Mouse (Mus musculus): ENCODE results near the gene Mettl23. TPM values are rescaled to one million over a fixed set of nuclear protein-coding genes. Genes with fewer than 3 reads are reported as not detected.
A peak's percentile ranks its signal among the peaks of the same experiment; 100 is the strongest.

The Mettl23 gene
- polyA plus RNA-seq, 1 experiment from 2014 or later, result 60.4 TPM

DNA sequence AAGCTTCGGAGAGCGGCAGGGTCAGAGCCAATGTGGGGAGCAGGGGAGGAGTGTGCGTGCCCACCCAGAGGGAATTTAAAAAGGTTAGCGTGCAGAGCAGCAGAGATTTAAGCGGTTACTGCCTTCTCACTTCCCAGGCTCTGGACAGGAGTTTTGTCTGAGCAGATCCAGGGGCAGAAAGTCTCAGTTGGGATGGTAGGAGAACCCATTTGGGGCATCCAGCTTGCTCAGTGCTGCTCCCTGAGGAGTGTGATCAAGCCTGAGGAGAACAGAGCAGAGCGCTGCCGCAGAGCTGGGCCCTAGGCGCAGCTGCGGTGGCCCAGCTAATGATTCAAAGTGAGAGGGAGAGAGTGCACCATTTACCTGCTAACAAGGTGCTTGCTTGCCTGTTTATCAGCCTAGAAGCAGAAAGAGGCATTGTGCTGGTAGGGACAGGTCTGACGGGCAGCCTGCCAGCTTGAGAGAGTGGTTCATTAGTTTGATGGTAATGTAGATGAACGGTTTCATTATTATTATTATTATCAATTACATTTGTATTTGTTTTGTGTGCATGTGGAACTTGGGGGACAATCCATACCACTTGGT lies 34.2 kb upstream of the Mettl23 start:
- Histone ChIP-seq H3K4me2 (no peak overlapping the region), H3K4me3 (ENCODE audit: low read depth, low read length) (no peak overlapping the region), H3K27ac (ENCODE audit: low read depth, low read length) (no peak overlapping the region), H3K4me1 (ENCODE audit: control insufficient read depth, insufficient read depth, low read length) (peaks cover 27% of the 10 kb centered on the region), H3K9me3 (replicated peaks; ENCODE audit: control insufficient read depth, low read length) (no peaks in the 10 kb centered on the region), H3K27me3 (ENCODE audit: control insufficient read depth, insufficient read depth, low read length) (no peaks in the 10 kb centered on the region), H3K36me3 (ENCODE audit: control insufficient read depth, insufficient read depth, low read length) (no peaks in the 10 kb centered on the region), H3K9ac (ENCODE audit: low read depth, low read length) (no peak overlapping the region)
- 72% methylated on average over 11 of the region's 11 CpGs for WGBS (ENCODE audit: insufficient replicate concordance)
- no peak for ATAC-seq (replicated peaks; ENCODE audit: insufficient number of reproducible peaks, low FRiP score, low TSS enrichment)

DNA sequence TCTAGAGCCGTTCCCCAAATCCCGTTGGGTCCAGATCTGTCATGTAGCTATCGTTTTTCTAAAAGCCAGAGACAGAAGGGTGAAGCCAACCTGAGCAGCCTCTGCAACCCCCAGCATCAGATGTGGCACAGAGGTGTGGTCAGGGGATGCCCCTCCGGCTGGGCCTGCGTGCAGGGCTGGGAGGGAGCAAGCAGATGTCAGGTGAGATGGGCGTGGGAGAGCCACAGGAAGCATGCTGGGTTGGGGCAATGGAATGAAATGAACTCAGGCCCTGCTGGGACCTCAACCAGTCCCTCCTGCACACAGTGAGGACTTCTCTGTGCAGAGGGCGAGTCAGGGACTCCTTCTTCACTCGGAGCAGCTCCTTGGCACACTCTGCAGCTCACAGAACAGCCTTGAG lies 33.6 kb upstream of the Mettl23 start:
- H3K9ac ChIP-seq (ENCODE audit: low read depth, low read length), result no peak overlapping the region
- H3K4me2 ChIP-seq, result no peak overlapping the region
- H3K27me3 ChIP-seq (ENCODE audit: control insufficient read depth, insufficient read depth, low read length), result no peaks in the 10 kb centered on the region
- H3K4me3 ChIP-seq (ENCODE audit: low read depth, low read length), result no peak overlapping the region
- no peaks in the 10 kb centered on the region for H3K36me3 ChIP-seq (ENCODE audit: control insufficient read depth, insufficient read depth, low read length)
- H3K9me3 ChIP-seq (replicated peaks; ENCODE audit: control insufficient read depth, low read length), result no peaks in the 10 kb centered on the region
- no peak for ATAC-seq (replicated peaks; ENCODE audit: insufficient number of reproducible peaks, low FRiP score, low TSS enrichment)
- H3K4me1 ChIP-seq (ENCODE audit: control insufficient read depth, insufficient read depth, low read length), result peaks cover 33% of the 10 kb centered on the region
- 77% methylated on average over 8 of the region's 8 CpGs for WGBS (ENCODE audit: insufficient replicate concordance)
- H3K27ac ChIP-seq (ENCODE audit: low read depth, low read length), result no peak overlapping the region

DNA sequence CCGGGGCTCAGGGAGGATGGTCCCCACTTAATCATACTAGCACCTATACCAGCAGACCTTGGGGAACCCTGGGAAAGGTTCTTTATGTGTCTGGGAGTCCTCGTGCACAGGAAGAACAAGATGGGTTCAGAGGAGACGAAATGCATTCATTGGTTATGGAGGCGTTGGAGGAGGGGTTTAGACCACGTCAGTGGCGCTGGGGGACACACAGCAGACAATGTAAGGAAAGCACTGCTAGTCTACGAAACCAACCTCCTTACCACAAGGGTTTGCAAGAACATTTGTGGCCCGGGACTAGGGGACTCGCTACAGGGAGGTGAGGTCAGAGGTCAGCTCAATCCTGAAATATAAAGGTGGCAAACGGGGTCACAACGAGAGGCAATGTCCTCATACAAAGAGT lies 32.5 kb upstream of the Mettl23 start:
- Histone ChIP-seq H3K27me3 (ENCODE audit: control insufficient read depth, insufficient read depth, low read length) (no peaks in the 10 kb centered on the region), H3K9ac (ENCODE audit: low read depth, low read length) (no peak overlapping the region), H3K4me2 (no peak overlapping the region), H3K4me1 (ENCODE audit: control insufficient read depth, insufficient read depth, low read length) (peaks cover 43% of the 10 kb centered on the region), H3K4me3 (ENCODE audit: low read depth, low read length) (no peak overlapping the region), H3K27ac (ENCODE audit: low read depth, low read length) (no peak overlapping the region), H3K9me3 (replicated peaks; ENCODE audit: control insufficient read depth, low read length) (no peaks in the 10 kb centered on the region), H3K36me3 (ENCODE audit: control insufficient read depth, insufficient read depth, low read length) (no peaks in the 10 kb centered on the region)
- no peak for ATAC-seq (replicated peaks; ENCODE audit: insufficient number of reproducible peaks, low FRiP score, low TSS enrichment)
- WGBS (ENCODE audit: insufficient replicate concordance), result 72% methylated on average over 11 of the region's 11 CpGs

DNA sequence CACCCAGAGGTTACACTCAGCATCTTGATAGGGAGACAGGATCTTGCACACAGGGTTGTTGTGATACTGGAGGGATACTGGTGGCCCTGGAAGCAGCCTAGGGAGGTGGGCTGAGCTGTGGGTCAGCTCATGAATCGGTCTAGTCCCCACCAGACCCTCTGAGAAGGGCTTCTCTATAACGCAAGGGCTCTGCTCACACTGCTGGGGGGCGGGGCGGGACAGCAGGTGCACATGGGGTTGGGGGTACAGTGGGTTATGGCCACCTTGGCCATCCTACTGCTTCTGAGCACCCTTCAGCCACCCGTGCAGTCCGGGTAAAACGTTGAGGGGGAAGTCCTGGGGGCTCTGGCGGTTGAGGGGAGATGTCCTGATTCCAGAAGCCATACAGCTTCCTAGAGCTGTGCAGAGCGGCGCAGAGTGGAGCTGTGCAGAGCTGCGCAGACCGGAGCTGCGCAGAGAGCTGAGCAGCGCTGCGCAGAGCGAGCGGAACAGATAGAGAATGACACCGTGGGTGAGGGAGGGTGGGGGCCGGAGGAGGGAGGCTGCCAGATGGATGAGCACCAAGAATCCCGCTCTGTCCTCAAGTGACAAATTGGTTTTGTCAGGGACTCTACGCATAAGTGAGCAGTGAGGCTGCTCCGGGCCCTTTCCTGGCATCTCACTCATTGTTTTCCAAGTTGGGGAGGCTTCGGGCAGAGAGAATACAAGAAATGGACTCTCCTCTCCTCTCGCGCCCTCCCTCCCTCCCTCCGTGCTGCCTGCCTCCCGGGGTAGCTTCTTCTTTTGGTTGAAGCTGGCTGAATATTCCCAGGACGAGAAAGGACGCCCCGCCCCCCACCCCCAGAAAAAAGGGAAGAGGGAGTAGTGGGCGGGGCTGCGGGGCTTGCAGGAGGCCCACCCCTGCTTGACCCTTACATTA lies 31.8 kb upstream of the Mettl23 start:
- WGBS (ENCODE audit: insufficient replicate concordance), result 11% methylated on average over 28 of the region's 32 CpGs
- H3K9me3 ChIP-seq (replicated peaks; ENCODE audit: control insufficient read depth, low read length), result no peaks in the 10 kb centered on the region
- peak overlapping the region; percentile 44 for H3K4me3 ChIP-seq (ENCODE audit: low read depth, low read length)
- H3K9ac ChIP-seq (ENCODE audit: low read depth, low read length), result peak overlapping the region; percentile 65
- no peaks in the 10 kb centered on the region for H3K36me3 ChIP-seq (ENCODE audit: control insufficient read depth, insufficient read depth, low read length)
- ATAC-seq (replicated peaks; ENCODE audit: insufficient number of reproducible peaks, low FRiP score, low TSS enrichment), result peak; percentile 71
- peak overlapping the region; percentile 50; the same call in 1 of the 2 replicates for H3K27ac ChIP-seq (ENCODE audit: low read depth, low read length)
- peaks cover 43% of the 10 kb centered on the region for H3K4me1 ChIP-seq (ENCODE audit: control insufficient read depth, insufficient read depth, low read length)
- peak overlapping the region; percentile 77 for H3K4me2 ChIP-seq
- H3K27me3 ChIP-seq (ENCODE audit: control insufficient read depth, insufficient read depth, low read length), result no peaks in the 10 kb centered on the region

DNA sequence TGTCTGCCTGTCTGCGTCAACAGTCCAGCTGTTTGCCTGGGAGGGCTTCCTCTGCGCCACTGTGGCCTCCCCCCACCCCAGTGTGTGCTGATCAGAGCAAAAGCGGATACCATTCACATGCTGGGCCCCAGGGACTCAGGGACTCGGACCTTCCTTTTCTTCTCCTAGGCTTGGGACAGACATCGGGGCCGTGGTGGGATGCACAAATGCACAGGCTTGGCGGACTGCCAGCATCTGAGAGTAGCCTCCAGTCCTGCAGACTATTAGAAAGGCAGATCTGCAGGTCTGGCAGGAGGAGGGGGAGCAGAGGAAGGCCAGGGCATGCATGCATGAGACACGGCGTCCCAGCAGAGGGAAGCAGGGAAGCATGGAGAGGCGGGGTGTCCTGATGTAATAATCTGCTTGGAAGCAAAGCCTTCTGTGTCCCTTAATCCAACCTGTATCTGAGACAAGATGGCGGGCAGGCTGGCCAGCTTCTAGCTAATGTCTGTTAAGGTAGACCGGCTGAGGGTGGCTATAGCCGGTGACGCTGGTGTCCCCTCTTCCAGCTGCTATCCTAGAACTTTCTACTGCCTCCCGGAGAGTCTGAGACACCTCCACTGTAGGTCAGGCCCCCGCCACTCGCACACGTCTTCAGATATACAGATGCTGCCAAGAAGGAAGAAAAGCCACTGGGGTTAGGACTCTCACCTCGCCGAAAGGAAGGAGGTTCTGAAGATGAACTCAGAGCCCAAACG lies 30.1 kb upstream of the Mettl23 start:
- WGBS (ENCODE audit: insufficient replicate concordance), result 44% methylated on average over 21 of the region's 21 CpGs
- Histone ChIP-seq H3K4me2 (peak overlapping the region; percentile 31; the same call in 1 of the 2 replicates), H3K36me3 (ENCODE audit: control insufficient read depth, insufficient read depth, low read length) (no peaks in the 10 kb centered on the region), H3K4me1 (ENCODE audit: control insufficient read depth, insufficient read depth, low read length) (peaks cover 46% of the 10 kb centered on the region), H3K27me3 (ENCODE audit: control insufficient read depth, insufficient read depth, low read length) (no peaks in the 10 kb centered on the region), H3K27ac (ENCODE audit: low read depth, low read length) (peak overlapping the region; percentile 77; the same call in 1 of the 2 replicates), H3K9ac (ENCODE audit: low read depth, low read length) (no peak overlapping the region), H3K4me3 (ENCODE audit: low read depth, low read length) (no peak overlapping the region), H3K9me3 (replicated peaks; ENCODE audit: control insufficient read depth, low read length) (no peaks in the 10 kb centered on the region)
- no peak; the same call in 1 of the 2 replicates for ATAC-seq (replicated peaks; ENCODE audit: insufficient number of reproducible peaks, low FRiP score, low TSS enrichment)

DNA sequence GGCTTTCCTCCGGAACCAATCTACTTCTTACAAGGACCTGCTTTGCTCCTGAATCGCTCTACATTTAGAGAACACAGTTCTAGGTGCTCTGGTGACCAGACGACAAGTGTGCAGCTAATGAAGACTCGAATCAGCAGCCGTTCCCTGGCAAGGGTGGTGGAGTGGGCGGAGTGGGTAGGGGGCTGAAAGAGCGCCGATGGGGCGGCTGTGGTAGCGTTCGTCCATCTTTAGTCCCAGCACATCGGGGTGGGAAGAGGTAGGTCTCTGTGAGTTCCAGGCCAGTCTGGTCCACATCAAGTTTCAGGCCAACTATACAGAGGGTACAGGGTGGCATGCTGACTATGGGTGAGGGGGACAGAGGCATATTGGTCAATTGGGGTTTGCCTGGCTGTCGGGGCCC lies 29.5 kb upstream of the Mettl23 start:
- no peak overlapping the region for H3K9ac ChIP-seq (ENCODE audit: low read depth, low read length)
- no peak overlapping the region for H3K4me2 ChIP-seq

DNA sequence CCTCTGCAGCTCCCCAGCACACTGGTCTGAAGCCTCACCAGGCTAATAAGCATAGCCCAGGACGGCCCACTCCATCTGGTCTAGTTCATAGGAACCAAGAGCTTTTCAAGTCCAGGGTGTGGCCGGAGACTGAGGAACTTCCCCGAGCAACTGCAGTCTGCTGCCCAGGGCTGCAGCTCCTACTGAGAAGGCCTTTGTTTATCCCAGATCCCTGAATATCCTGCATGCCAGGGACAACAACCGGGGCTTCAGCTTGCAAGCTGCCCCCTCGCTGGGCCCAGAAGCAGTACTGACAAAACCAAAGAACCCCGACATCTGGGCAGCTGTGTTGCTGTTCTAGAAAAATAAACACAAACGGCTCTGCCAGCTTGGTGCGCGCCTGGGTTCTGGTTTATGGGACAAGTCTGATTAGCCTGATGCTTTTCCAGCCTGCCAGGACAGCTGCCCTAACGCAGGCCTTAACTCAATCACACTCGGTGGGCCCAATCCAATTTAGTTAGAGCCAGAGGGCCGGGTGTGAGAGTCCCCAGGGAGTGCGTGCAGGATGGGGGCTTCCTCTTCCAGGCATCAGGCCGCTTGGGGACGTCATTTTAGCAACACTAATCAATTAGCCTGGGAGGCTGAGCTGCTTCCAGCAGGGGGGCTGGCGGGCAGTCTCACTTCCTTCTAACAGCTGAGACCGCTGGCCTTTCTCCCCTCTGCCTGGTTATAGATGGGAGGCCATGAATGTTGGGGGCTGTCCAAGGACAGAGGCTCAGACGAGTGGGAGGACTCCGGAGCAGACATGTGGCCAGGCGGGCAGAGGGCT lies 28.8 kb upstream of the Mettl23 start:
- H3K4me3 ChIP-seq (ENCODE audit: low read depth, low read length), result no peak overlapping the region
- peak overlapping the region; percentile 56; the same call in 1 of the 2 replicates for H3K9ac ChIP-seq (ENCODE audit: low read depth, low read length)
- no peaks in the 10 kb centered on the region for H3K36me3 ChIP-seq (ENCODE audit: control insufficient read depth, insufficient read depth, low read length)
- peaks cover 52% of the 10 kb centered on the region for H3K4me1 ChIP-seq (ENCODE audit: control insufficient read depth, insufficient read depth, low read length)
- ATAC-seq (replicated peaks; ENCODE audit: insufficient number of reproducible peaks, low FRiP score, low TSS enrichment), result no peak
- no peaks in the 10 kb centered on the region for H3K9me3 ChIP-seq (replicated peaks; ENCODE audit: control insufficient read depth, low read length)
- WGBS (ENCODE audit: insufficient replicate concordance), result 16% methylated on average over 20 of the region's 20 CpGs
- H3K27ac ChIP-seq (ENCODE audit: low read depth, low read length), result peak overlapping the region; percentile 77
- no peaks in the 10 kb centered on the region for H3K27me3 ChIP-seq (ENCODE audit: control insufficient read depth, insufficient read depth, low read length)
- peak overlapping the region; percentile 35; the same call in 1 of the 2 replicates for H3K4me2 ChIP-seq

More for the DNA sequence above, 29.5 kb upstream of the Mettl23 start:
- WGBS (ENCODE audit: insufficient replicate concordance), result 77% methylated on average over 13 of the region's 13 CpGs
- peak overlapping the region; percentile 77 for H3K27ac ChIP-seq (ENCODE audit: low read depth, low read length)
- H3K36me3 ChIP-seq (ENCODE audit: control insufficient read depth, insufficient read depth, low read length), result no peaks in the 10 kb centered on the region
- no peak for ATAC-seq (replicated peaks; ENCODE audit: insufficient number of reproducible peaks, low FRiP score, low TSS enrichment)
- no peak overlapping the region for H3K4me3 ChIP-seq (ENCODE audit: low read depth, low read length)
- no peaks in the 10 kb centered on the region for H3K9me3 ChIP-seq (replicated peaks; ENCODE audit: control insufficient read depth, low read length)
- H3K4me1 ChIP-seq (ENCODE audit: control insufficient read depth, insufficient read depth, low read length), result peaks cover 46% of the 10 kb centered on the region
- H3K27me3 ChIP-seq (ENCODE audit: control insufficient read depth, insufficient read depth, low read length), result no peaks in the 10 kb centered on the region

All from heart, embryonic 11.5 days (tissue).